Mouse (Mus musculus): Measurements from ENCODE around the gene Cib4. TPM values are rescaled to one million over a fixed set of nuclear protein-coding genes. Genes with fewer than 3 reads are reported as not detected.

The Cib4 gene
- polyA plus RNA-seq, 1 experiment from 2014 or later = not detected

DNA sequence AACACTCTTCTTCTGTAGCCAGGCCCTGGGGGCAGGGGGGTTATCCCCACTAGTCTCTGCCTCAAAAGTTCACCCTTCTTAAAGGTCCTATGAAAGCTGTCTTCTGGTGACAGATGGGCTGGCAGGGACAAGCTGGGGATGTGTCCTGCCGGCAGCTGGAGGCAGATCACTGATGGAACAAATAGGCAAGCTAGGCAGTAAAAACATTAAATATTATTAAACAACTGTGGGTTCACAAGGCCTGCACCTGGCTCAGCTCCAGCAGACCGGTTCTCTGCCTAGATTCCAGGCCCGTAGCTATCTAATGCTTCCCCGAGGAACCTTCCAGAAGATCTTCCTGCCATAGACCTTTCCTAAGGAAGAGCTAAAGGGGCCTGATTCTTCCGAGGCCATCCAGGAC is 27.5 kb downstream of the Cib4 start:
- peaks cover 6% of the 10 kb centered on the region for H3K4me1 ChIP-seq (ENCODE audit: insufficient read depth)
- no peak; the same call in 1 of the 2 replicates for ATAC-seq
- H3K9me3 ChIP-seq (ENCODE audit: low read length) = no peaks in the 10 kb centered on the region
- no peaks in the 10 kb centered on the region for H3K27me3 ChIP-seq (ENCODE audit: insufficient read depth, low read length)
- WGBS (ENCODE audit: insufficient replicate concordance) = 53% methylated on average over 5 of the region's 5 CpGs
- TF ChIP-seq EP300 (IDR thresholded peaks at IDR 0.05; ENCODE audit: low read depth) (no peak), CTCF (IDR thresholded peaks at IDR 0.05; ENCODE audit: low read depth) (no peak)
- peak overlapping the region; percentile 49 for H3K27ac ChIP-seq (ENCODE audit: low read depth)
- H3K4me2 ChIP-seq (ENCODE audit: low read depth, low read length) = no peak overlapping the region
- no peaks in the 10 kb centered on the region for H3K36me3 ChIP-seq (replicated peaks; ENCODE audit: insufficient read depth, low read length)
- no peak overlapping the region for H3K4me3 ChIP-seq (ENCODE audit: low read depth, low read length)
- DNase-seq = no peak
- H3K9ac ChIP-seq (replicated peaks) = no peak overlapping the region

GRCm38 (mm10) chr5:30516376-30516775 is 29.3 kb downstream of the Cib4 start:
- no peak overlapping the region for H3K4me3 ChIP-seq (ENCODE audit: low read depth, low read length)
- DNase-seq (peak; percentile 77), ATAC-seq (0 out of 2 replicates have a peak, but pooled peaks have one; percentile 22)
- WGBS (ENCODE audit: insufficient replicate concordance) = 44% methylated on average over 7 of the region's 7 CpGs
- H3K4me1 ChIP-seq (ENCODE audit: insufficient read depth) = 0 out of 2 replicates have a peak, but pooled peaks cover 2% of the 10 kb centered on the region
- H3K36me3 ChIP-seq (replicated peaks; ENCODE audit: insufficient read depth, low read length) = no peaks in the 10 kb centered on the region
- no peak overlapping the region for H3K9ac ChIP-seq (replicated peaks)
- no peaks in the 10 kb centered on the region for H3K27me3 ChIP-seq (ENCODE audit: insufficient read depth, low read length)
- no peaks in the 10 kb centered on the region for H3K9me3 ChIP-seq (ENCODE audit: low read length)
- no peak overlapping the region for H3K27ac ChIP-seq (ENCODE audit: low read depth)
- TF ChIP-seq CTCF (IDR thresholded peaks at IDR 0.05; ENCODE audit: low read depth) = peak; percentile 92
- TF ChIP-seq EP300 (IDR thresholded peaks at IDR 0.05; ENCODE audit: low read depth) = no peak
- H3K4me2 ChIP-seq (ENCODE audit: low read depth, low read length) = no peak overlapping the region

GRCm38 (mm10) chr5:30513111-30513510 is 32.5 kb downstream of the Cib4 start:
- Histone ChIP-seq H3K36me3 (replicated peaks; ENCODE audit: insufficient read depth, low read length) (no peaks in the 10 kb centered on the region), H3K27me3 (ENCODE audit: insufficient read depth, low read length) (no peaks in the 10 kb centered on the region), H3K4me3 (ENCODE audit: low read depth, low read length) (no peak overlapping the region), H3K4me1 (ENCODE audit: insufficient read depth) (no peaks in the 10 kb centered on the region), H3K9ac (replicated peaks) (no peak overlapping the region), H3K4me2 (ENCODE audit: low read depth, low read length) (no peak overlapping the region), H3K27ac (ENCODE audit: low read depth) (no peak overlapping the region), H3K9me3 (ENCODE audit: low read length) (no peaks in the 10 kb centered on the region)
- WGBS (ENCODE audit: insufficient replicate concordance) = 81% methylated on average over 8 of the region's 8 CpGs
- no peak for DNase-seq
- ATAC-seq = no peak
- TF ChIP-seq EP300 (IDR thresholded peaks at IDR 0.05; ENCODE audit: low read depth) = no peak
- TF ChIP-seq CTCF (IDR thresholded peaks at IDR 0.05; ENCODE audit: low read depth) = no peak

- no peaks in the 10 kb centered on the region for H3K36me3 ChIP-seq (replicated peaks; ENCODE audit: insufficient read depth, low read length)
- 68% methylated on average over 7 of the region's 7 CpGs for WGBS (ENCODE audit: insufficient replicate concordance)
- no peaks in the 10 kb centered on the region for H3K9me3 ChIP-seq (ENCODE audit: low read length)
- no peak overlapping the region for H3K9ac ChIP-seq (replicated peaks)
- H3K27ac ChIP-seq (ENCODE audit: low read depth) = no peak overlapping the region
- no peaks in the 10 kb centered on the region for H3K27me3 ChIP-seq (ENCODE audit: insufficient read depth, low read length)
- H3K4me2 ChIP-seq (ENCODE audit: low read depth, low read length) = no peak overlapping the region
- no peak overlapping the region for H3K4me3 ChIP-seq (ENCODE audit: low read depth, low read length)
- no peak for DNase-seq
- no peaks in the 10 kb centered on the region for H3K4me1 ChIP-seq (ENCODE audit: insufficient read depth)
- no peak for ATAC-seq
- TF ChIP-seq CTCF (IDR thresholded peaks at IDR 0.05; ENCODE audit: low read depth) = no peak
- no peak for TF ChIP-seq EP300 (IDR thresholded peaks at IDR 0.05; ENCODE audit: low read depth)
Observed at GRCm38 (mm10) chr5:30497299-30497698, 48.3 kb downstream of the Cib4 start.

- DNase-seq = no peak
Observed at GRCm38 (mm10) chr5:30496821-30497220, 48.8 kb downstream of the Cib4 start.

GRCm38 (mm10) chr5:30495288-30495687 is 50.3 kb downstream of the Cib4 start:
- Histone ChIP-seq H3K36me3 (replicated peaks; ENCODE audit: insufficient read depth, low read length) (no peaks in the 10 kb centered on the region), H3K27ac (ENCODE audit: low read depth) (no peak overlapping the region), H3K4me1 (ENCODE audit: insufficient read depth) (no peaks in the 10 kb centered on the region), H3K4me3 (ENCODE audit: low read depth, low read length) (no peak overlapping the region), H3K27me3 (ENCODE audit: insufficient read depth, low read length) (no peaks in the 10 kb centered on the region), H3K4me2 (ENCODE audit: low read depth, low read length) (no peak overlapping the region), H3K9me3 (ENCODE audit: low read length) (no peaks in the 10 kb centered on the region), H3K9ac (replicated peaks) (no peak overlapping the region)
- no peak for DNase-seq
- ATAC-seq = no peak
- TF ChIP-seq EP300 (IDR thresholded peaks at IDR 0.05; ENCODE audit: low read depth) = no peak
- no peak for TF ChIP-seq CTCF (IDR thresholded peaks at IDR 0.05; ENCODE audit: low read depth)
- 68% methylated on average over 2 of the region's 2 CpGs for WGBS (ENCODE audit: insufficient replicate concordance)

More at GRCm38 (mm10) chr5:30496821-30497220, 48.8 kb downstream of the Cib4 start:
- no peaks in the 10 kb centered on the region for H3K4me1 ChIP-seq (ENCODE audit: insufficient read depth)
- no peak for TF ChIP-seq CTCF (IDR thresholded peaks at IDR 0.05; ENCODE audit: low read depth)
- no peak for TF ChIP-seq EP300 (IDR thresholded peaks at IDR 0.05; ENCODE audit: low read depth)
- no peak overlapping the region for H3K27ac ChIP-seq (ENCODE audit: low read depth)
- H3K9ac ChIP-seq (replicated peaks) = no peak overlapping the region
- no peak overlapping the region for H3K4me3 ChIP-seq (ENCODE audit: low read depth, low read length)
- H3K4me2 ChIP-seq (ENCODE audit: low read depth, low read length) = no peak overlapping the region
- no peaks in the 10 kb centered on the region for H3K9me3 ChIP-seq (ENCODE audit: low read length)
- 67% methylated on average over 8 of the region's 8 CpGs for WGBS (ENCODE audit: insufficient replicate concordance)
- H3K27me3 ChIP-seq (ENCODE audit: insufficient read depth, low read length) = no peaks in the 10 kb centered on the region
- no peaks in the 10 kb centered on the region for H3K36me3 ChIP-seq (replicated peaks; ENCODE audit: insufficient read depth, low read length)
- no peak for ATAC-seq

DNA sequence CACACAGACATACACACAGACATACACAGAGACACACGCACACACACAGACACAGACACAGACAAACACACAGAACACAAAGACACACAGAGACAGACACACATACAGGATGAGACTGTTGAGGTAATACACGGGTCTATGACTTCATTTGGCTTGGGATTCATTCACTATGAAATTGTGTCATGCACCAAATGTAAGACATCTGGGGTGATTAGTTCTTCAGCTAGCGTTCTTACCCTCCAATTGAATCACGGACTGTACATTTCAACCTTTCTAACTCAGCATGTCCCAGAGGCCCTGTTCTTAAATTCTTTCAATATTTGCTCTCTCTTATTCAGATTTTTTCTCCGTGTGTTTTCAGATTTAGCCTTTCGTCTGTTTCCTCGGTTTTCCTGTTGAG is 51.0 kb downstream of the Cib4 start:
- no peaks in the 10 kb centered on the region for H3K27me3 ChIP-seq (ENCODE audit: insufficient read depth, low read length)
- ATAC-seq (no peak), DNase-seq (no peak)
- H3K36me3 ChIP-seq (replicated peaks; ENCODE audit: insufficient read depth, low read length) = no peaks in the 10 kb centered on the region
- H3K9ac ChIP-seq (replicated peaks) = no peak overlapping the region
- no peaks in the 10 kb centered on the region for H3K9me3 ChIP-seq (ENCODE audit: low read length)
- no peak overlapping the region for H3K27ac ChIP-seq (ENCODE audit: low read depth)
- H3K4me2 ChIP-seq (ENCODE audit: low read depth, low read length) = no peak overlapping the region
- no peak for TF ChIP-seq EP300 (IDR thresholded peaks at IDR 0.05; ENCODE audit: low read depth)
- no peak for TF ChIP-seq CTCF (IDR thresholded peaks at IDR 0.05; ENCODE audit: low read depth)
- H3K4me3 ChIP-seq (ENCODE audit: low read depth, low read length) = no peak overlapping the region
- no peaks in the 10 kb centered on the region for H3K4me1 ChIP-seq (ENCODE audit: insufficient read depth)
- WGBS (ENCODE audit: insufficient replicate concordance) = 77% methylated on average over 7 of the region's 7 CpGs
